Mouse (Mus musculus) C3H10T1/2 (cell line): ENCODE results near the gene Tmem178b. TPM values are rescaled to one million over a fixed set of nuclear protein-coding genes. Genes with fewer than 3 reads are reported as not detected.

Experiments
- polyA plus RNA-seq, 2 experiments: library from polyadenylated mRNA; unstranded; fragments of >200 nt; fragmentation: generic; extraction: Trizol; gene quantifications; one replicate each; pipeline ENCODE4 v1.2.1; 2012; ENCODE audit warnings: missing spikeins in 2 of 2

Tmem178b gene
- under 1 TPM in 1 of 2 experiments, not detected in 1; 0.02 TPM for polyA plus RNA-seq

DNA sequence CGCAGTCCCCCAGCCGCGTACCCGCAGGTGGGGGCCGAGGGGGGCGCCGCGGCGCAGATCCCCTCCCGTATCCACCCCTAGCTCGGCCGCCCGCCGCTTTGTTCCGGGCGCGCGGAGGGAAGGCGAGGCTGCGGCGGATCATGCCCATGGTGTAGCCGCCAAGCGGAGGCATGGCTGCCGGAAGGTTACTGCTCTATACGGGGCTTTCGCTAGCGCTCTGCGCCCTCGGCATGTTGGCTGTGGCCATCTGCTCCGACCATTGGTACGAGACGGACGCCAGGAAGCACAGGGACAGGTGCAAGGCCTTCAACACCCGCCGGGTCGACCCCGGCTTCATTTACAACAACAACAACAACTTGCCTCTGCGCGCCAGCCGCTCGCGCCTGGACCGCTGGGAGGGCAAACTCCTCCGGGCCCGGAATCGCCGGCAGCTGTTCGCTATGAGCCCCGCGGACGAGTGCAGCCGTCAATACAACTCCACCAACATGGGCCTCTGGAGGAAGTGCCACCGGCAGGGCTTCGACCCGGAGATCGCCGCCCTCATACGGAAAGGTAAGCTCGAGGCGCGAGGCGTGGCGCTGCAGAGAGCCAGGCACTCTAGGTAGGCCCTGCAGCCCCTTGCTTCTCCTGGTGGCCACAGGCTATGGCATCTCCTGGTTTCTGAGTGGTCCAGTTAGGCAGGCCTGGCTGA lies at the start of gene Tmem178b:
Tmem178b (plus strand) TSS at position 371 of the 691 bp plus-strand sequence.

Other genes with a start within 250 kb of the Tmem178b start
- 1 to 10 TPM in 1 of 2 experiments, under 1 TPM in 1; 0.25 to 1.5 TPM for gene Braf, start 147.8 kb upstream of the Tmem178b start, polyA plus RNA-seq
- 100 to 1,000 TPM in 1 of 2 experiments, 10 to 100 TPM in 1; 26.6 to 110 TPM for gene Mrps33, start 62.3 kb upstream of the Tmem178b start, polyA plus RNA-seq